Mouse (Mus musculus) gastrocnemius, postnatal 14 days (tissue): Measurements from ENCODE around the gene Acbd3. TPM values are rescaled to one million over a fixed set of nuclear protein-coding genes. Genes with fewer than 3 reads are reported as not detected.

Source experiments
- total RNA-seq, 2 experiments: library from RNA; stranded (reverse); gene quantifications; 2 replicates each; pipeline ENCODE4 v1.2.3; 2021

The Acbd3 gene
- total RNA-seq, 2 experiments from 2014 or later, result 15.4 to 16.9 TPM

Other genes starting within 250 kb of the Acbd3 start
- 1 to 10 TPM; 1.2 TPM for gene Stum, start 242.5 kb upstream of the Acbd3 start, total RNA-seq
- 10 to 100 TPM; 51.9 to 53.6 TPM for gene Parp1, start 157.1 kb upstream of the Acbd3 start, total RNA-seq
- 1 to 10 TPM; 3.2 to 3.6 TPM for gene Lin9, start 84.9 kb upstream of the Acbd3 start, total RNA-seq
- not detected for gene Mixl1, start 29.0 kb upstream of the Acbd3 start, total RNA-seq
- gene H3f3a, start 87.9 kb downstream of the Acbd3 start, total RNA-seq, result 100 to 1,000 TPM; 448 to 473 TPM
- 1 to 10 TPM; 8.4 to 8.5 TPM for gene Sde2, start 125.1 kb downstream of the Acbd3 start, total RNA-seq
- not detected for gene Lefty2, start 167.1 kb downstream of the Acbd3 start, total RNA-seq
- gene Pycr2, start 178.2 kb downstream of the Acbd3 start, total RNA-seq, result 10 to 100 TPM; 18.3 to 18.4 TPM
- gene Lefty1, start 209.0 kb downstream of the Acbd3 start, total RNA-seq, result under 1 TPM; 0.44 to 0.53 TPM
- 10 to 100 TPM; 11.9 to 12.5 TPM for gene Tmem63a, start 216.3 kb downstream of the Acbd3 start, total RNA-seq